Mouse (Mus musculus) CH12.LX (cell line): ENCODE results near the gene Gpx7. TPM values are rescaled to one million over a fixed set of nuclear protein-coding genes. Genes with fewer than 3 reads are reported as not detected.

ENCODE experiments used
- DNase-seq: peaks from one replicate; pipeline ENCODE4 v3.0.0-alpha.2; 2013; ENCODE audit errors: extremely low read depth
- H3K27ac ChIP-seq: 2 replicates; pipeline ENCODE4 v1.5.1; 2012; ENCODE audit warnings: low read depth, mild to moderate bottlenecking, control low read depth, moderate library complexity; ENCODE audit not compliant: insufficient read depth
- H3K27me3 ChIP-seq: replicated peaks from 2 replicates; pipeline ENCODE3; 2012; ENCODE audit warnings: inconsistent platforms
- H3K36me3 ChIP-seq, 2 experiments: replicated peaks in 1 of 2; 2 replicates each; pipeline versions ENCODE3 to v1.6.1; 2012; ENCODE audit warnings: inconsistent platforms in 1 of 2, low read length in 1 of 2, mild to moderate bottlenecking in 1 of 2, mixed read lengths in 1 of 2, moderate library complexity in 1 of 2; ENCODE audit not compliant: control insufficient read depth in 1 of 2, insufficient read depth in 1 of 2
- H3K4me1 ChIP-seq, 2 experiments: 2 replicates each; pipeline ENCODE4 v1.6.1; 2012; ENCODE audit warnings: inconsistent platforms in 1 of 2, moderate library complexity in 1 of 2; ENCODE audit not compliant: insufficient read depth in 2 of 2, control insufficient read depth in 1 of 2
- H3K4me2 ChIP-seq: 2 replicates; pipeline ENCODE4 v1.6.1; 2012; ENCODE audit warnings: low read depth, mild to moderate bottlenecking, control low read depth; ENCODE audit not compliant: poor library complexity, insufficient read depth, severe bottlenecking
- H3K4me3 ChIP-seq, 3 experiments: fragments of 150-350 bp in 1 of 3; sonication (generic) in 1 of 3; replicated peaks in 1 of 3; 2 replicates each; pipeline versions ENCODE3 to v1.5.1; 2011 to 2012; ENCODE audit warnings: low read depth in 2 of 3, low read length in 2 of 3, mild to moderate bottlenecking in 2 of 3, moderate library complexity in 2 of 3, control low read depth in 1 of 3, improper control_type of control experiment in 1 of 3, inconsistent platforms in 1 of 3, mixed read lengths in 1 of 3; ENCODE audit not compliant: poor library complexity in 1 of 3
- H3K79me2 ChIP-seq: replicated peaks from 2 replicates; pipeline ENCODE4 v1.6.1; 2012; ENCODE audit warnings: mild to moderate bottlenecking, moderate library complexity; ENCODE audit not compliant: control insufficient read depth, poor library complexity, insufficient read depth, severe bottlenecking; ENCODE audit errors: extremely low read depth
- H3K9ac ChIP-seq: 2 replicates; pipeline ENCODE4 v1.6.1; 2012; ENCODE audit warnings: low read depth, mild to moderate bottlenecking, control low read depth, moderate library complexity; ENCODE audit not compliant: insufficient read depth
- H3K9me3 ChIP-seq: replicated peaks from 2 replicates; pipeline ENCODE3; 2012; ENCODE audit warnings: low read length, inconsistent platforms, mixed read lengths
- BHLHE40 ChIP-seq: IDR thresholded peaks from 2 replicates; pipeline ENCODE4 v1.6.1; 2011; ENCODE audit warnings: mild to moderate bottlenecking, low read depth, low read length, improper control_type of control experiment
- CHD1 ChIP-seq: IDR thresholded peaks from 2 replicates; pipeline ENCODE4 v1.6.1; 2012; ENCODE audit warnings: low read depth, low read length, improper control_type of control experiment, inconsistent platforms
- CHD2 ChIP-seq: IDR thresholded peaks from 2 replicates; pipeline ENCODE4 v1.6.1; 2011; ENCODE audit warnings: low read length, improper control_type of control experiment
- CTCF ChIP-seq, 2 experiments: IDR thresholded peaks in 1 of 2; conservative IDR thresholded peaks in 1 of 2; 2 replicates each; pipeline ENCODE4 v1.5.1; 2011 to 2012; ENCODE audit warnings: low read depth in 2 of 2, low read length in 2 of 2, improper control_type of control experiment in 1 of 2, inconsistent platforms in 1 of 2, mild to moderate bottlenecking in 1 of 2, moderate library complexity in 1 of 2
- E2F4 ChIP-seq: IDR thresholded peaks from 2 replicates; pipeline ENCODE4 v1.6.1; 2011; ENCODE audit warnings: low read depth, low read length, improper control_type of control experiment; ENCODE audit not compliant: insufficient replicate concordance
- ELF1 ChIP-seq: IDR thresholded peaks from 2 replicates; pipeline ENCODE4 v1.6.1; 2014; ENCODE audit warnings: low read depth, mild to moderate bottlenecking, inconsistent platforms, low read length, improper control_type of control experiment
- EP300 ChIP-seq: IDR thresholded peaks from 2 replicates; pipeline ENCODE4 v1.6.1; 2011; ENCODE audit warnings: low read length, improper control_type of control experiment
- ETS1 ChIP-seq: conservative IDR thresholded peaks from 2 replicates; pipeline ENCODE4 v1.6.1; 2012; ENCODE audit warnings: low read depth, mild to moderate bottlenecking, inconsistent platforms, low read length, improper control_type of control experiment, moderate library complexity
- HCFC1 ChIP-seq: IDR thresholded peaks from 2 replicates; pipeline ENCODE4 v1.6.1; 2012; ENCODE audit warnings: low read depth, mild to moderate bottlenecking, inconsistent platforms, low read length, improper control_type of control experiment
- IRF4 ChIP-seq: IDR thresholded peaks from 2 replicates; pipeline ENCODE4 v1.6.1; 2014; ENCODE audit warnings: low read depth, mild to moderate bottlenecking, inconsistent platforms, low read length, improper control_type of control experiment
- JUN ChIP-seq: IDR thresholded peaks from 2 replicates; pipeline ENCODE4 v1.6.1; 2011; ENCODE audit warnings: low read depth, mild to moderate bottlenecking, low read length, improper control_type of control experiment, moderate library complexity; ENCODE audit not compliant: insufficient read depth
- JUND ChIP-seq: conservative IDR thresholded peaks from 2 replicates; pipeline ENCODE4 v1.6.1; 2011; ENCODE audit warnings: low read depth, low read length, improper control_type of control experiment
- MAX ChIP-seq: IDR thresholded peaks from 2 replicates; pipeline ENCODE4 v1.6.1; 2011; ENCODE audit warnings: low read length, improper control_type of control experiment
- MAZ ChIP-seq: IDR thresholded peaks from 2 replicates; pipeline ENCODE4 v1.6.1; 2012; ENCODE audit warnings: low read depth, mild to moderate bottlenecking, inconsistent platforms, low read length, improper control_type of control experiment, moderate library complexity
- MEF2A ChIP-seq: IDR thresholded peaks from 2 replicates; pipeline ENCODE4 v1.6.1; 2014; ENCODE audit warnings: low read depth, mild to moderate bottlenecking, inconsistent platforms, low read length, improper control_type of control experiment, borderline replicate concordance
- MYC ChIP-seq: IDR thresholded peaks from 2 replicates; pipeline ENCODE4 v1.6.1; 2011; ENCODE audit warnings: low read depth, mild to moderate bottlenecking, improper control_type of control experiment, low read length
- NRF1 ChIP-seq: IDR thresholded peaks from 2 replicates; pipeline ENCODE4 v1.6.1; 2014; ENCODE audit warnings: low read depth, mild to moderate bottlenecking, inconsistent platforms, low read length, improper control_type of control experiment, moderate library complexity
- PAX5 ChIP-seq: IDR thresholded peaks from 2 replicates; pipeline ENCODE4 v1.6.1; 2012; ENCODE audit warnings: low read length, inconsistent platforms, mixed read lengths
- POLR2AphosphoS2 ChIP-seq: IDR thresholded peaks from 2 replicates; pipeline ENCODE4 v1.6.1; 2011; ENCODE audit warnings: low read depth, low read length, improper control_type of control experiment
- RAD21 ChIP-seq: IDR thresholded peaks from 2 replicates; pipeline ENCODE4 v1.6.1; 2011; ENCODE audit warnings: low read depth, mild to moderate bottlenecking, low read length, improper control_type of control experiment, moderate library complexity
- RCOR1 ChIP-seq: conservative IDR thresholded peaks from 2 replicates; pipeline ENCODE4 v1.6.1; 2012; ENCODE audit warnings: low read depth, mild to moderate bottlenecking, inconsistent platforms, low read length, improper control_type of control experiment
- SIN3A ChIP-seq: IDR thresholded peaks from 2 replicates; pipeline ENCODE4 v1.6.1; 2012; ENCODE audit warnings: low read length, improper control_type of control experiment, inconsistent platforms
- SMC3 ChIP-seq: IDR thresholded peaks from 2 replicates; pipeline ENCODE4 v1.6.1; 2011; ENCODE audit warnings: low read depth, low read length, improper control_type of control experiment
- TBP ChIP-seq: conservative IDR thresholded peaks from 2 replicates; pipeline ENCODE4 v1.6.1; 2011; ENCODE audit warnings: low read depth, low read length, improper control_type of control experiment
- TCF12 ChIP-seq: IDR thresholded peaks from 2 replicates; pipeline ENCODE4 v1.6.1; 2014; ENCODE audit warnings: low read depth, mild to moderate bottlenecking, inconsistent platforms, low read length, improper control_type of control experiment
- UBTF ChIP-seq: IDR thresholded peaks from 2 replicates; pipeline ENCODE4 v1.6.1; 2012; ENCODE audit warnings: low read depth, mild to moderate bottlenecking, inconsistent platforms, low read length, improper control_type of control experiment, moderate library complexity
- USF1 ChIP-seq: IDR thresholded peaks from 2 replicates; pipeline ENCODE4 v1.6.1; 2014; ENCODE audit warnings: low read depth, mild to moderate bottlenecking, inconsistent platforms, low read length, improper control_type of control experiment
- ZC3H11A ChIP-seq: IDR thresholded peaks from 2 replicates; pipeline ENCODE4 v1.6.1; 2012; ENCODE audit warnings: low read depth, mild to moderate bottlenecking, inconsistent platforms, low read length, improper control_type of control experiment
- ZKSCAN1 ChIP-seq: IDR thresholded peaks from 2 replicates; pipeline ENCODE4 v1.6.1; 2012; ENCODE audit warnings: low read depth, inconsistent platforms, low read length, improper control_type of control experiment, borderline replicate concordance
- ZMIZ1 ChIP-seq: IDR thresholded peaks from 2 replicates; pipeline ENCODE4 v1.6.1; 2012; ENCODE audit warnings: low read depth, mild to moderate bottlenecking, inconsistent platforms, low read length, improper control_type of control experiment
- ZNF384 ChIP-seq: IDR thresholded peaks from 2 replicates; pipeline ENCODE4 v1.6.1; 2012; ENCODE audit warnings: low read depth, low read length, improper control_type of control experiment, inconsistent platforms
- dilution Hi-C: fragments of 300-500 bp; cut with MboI; formaldehyde crosslinking; loops from 2 replicates; pipeline ENCODE4 v1.14.3; 2020; ENCODE audit warnings: low sequenced_read_pairs; ENCODE audit not compliant: extremely low pct_unique_long_range_greater_than_20kb, extremely low pct_ligation_motif_present
- in situ Hi-C: fragments of 300-500 bp; cut with MboI; formaldehyde crosslinking; loops from 3 replicates; pipeline ENCODE4 v1.14.3; 2019; ENCODE audit warnings: low sequenced_read_pairs, low pct_ligation_motif_present, low pct_unique_long_range_greater_than_20kb, mixed read lengths
- polyA plus RNA-seq: library from polyadenylated mRNA; unstranded; fragments of >175 nt; gene quantifications from 2 replicates; pipeline ENCODE4 v1.2.1, GENCODE M21; 2012; ENCODE audit warnings: low read depth; ENCODE audit not compliant: insufficient read length
- total RNA-seq, 2 experiments: library from RNA; depleted of rRNA; stranded (reverse); fragments of 300-350 nt in 1 of 2; fragments of >200 nt in 1 of 2; gene quantifications; 2 replicates each; pipeline ENCODE4 v1.2.3; 2012 to 2014

Gene Gpx7
- total and polyA plus RNA-seq, 3 experiments: not detected

GRCm38 (mm10) chr4:108360136-108361055 is 46.4 kb downstream of the Gpx7 start:
- Histone ChIP-seq H3K27ac (no peak overlapping the region), H3K4me3 (no peak overlapping the region), H3K27me3 (peaks cover 7% of the 10 kb centered on the region), H3K9me3 (no peaks in the 10 kb centered on the region), H3K4me2 (no peak overlapping the region), H3K79me2 (no peaks in the 10 kb centered on the region), H3K4me1 (peaks cover 4 to 20% of the 10 kb centered on the region in 2 experiments), H3K9ac (no peak overlapping the region), H3K36me3 (no peaks in the 10 kb centered on the region)
- TF ChIP-seq HCFC1: no peak
- TF ChIP-seq CHD1: no peak
- no peak for TF ChIP-seq CTCF (conservative IDR thresholded peaks at IDR 0.05 in 1 of 2, IDR thresholded peaks at IDR 0.05 in 1 of 2; ENCODE audit: low read depth in 2 of 2, low read length in 2 of 2)
- TF ChIP-seq PAX5: no peak
- TF ChIP-seq ZC3H11A: no peak
- TF ChIP-seq SIN3A: no peak
- TF ChIP-seq MYC: no peak
- TF ChIP-seq TCF12: no peak
- no peak for TF ChIP-seq MEF2A
- no peak for TF ChIP-seq E2F4
- no peak for TF ChIP-seq MAX
- no peak for TF ChIP-seq USF1
- no peak for TF ChIP-seq ZNF384
- TF ChIP-seq TBP: no peak
- no peak for TF ChIP-seq RAD21
- no peak for TF ChIP-seq ELF1
- TF ChIP-seq POLR2AphosphoS2: no peak
- TF ChIP-seq SMC3: no peak
- no peak for TF ChIP-seq ETS1
- dilution Hi-C loops: no loop called here
- in situ Hi-C loops: no loop called here
- DNase-seq: no peak

- Histone ChIP-seq H3K4me1 (peaks cover 4 to 24% of the 10 kb centered on the region in 2 experiments), H3K9ac (no peak overlapping the region), H3K36me3 (no peaks in the 10 kb centered on the region), H3K27ac (no peak overlapping the region), H3K79me2 (no peaks in the 10 kb centered on the region), H3K9me3 (no peaks in the 10 kb centered on the region), H3K4me2 (no peak overlapping the region), H3K27me3 (peaks cover 7% of the 10 kb centered on the region), H3K4me3 (no peak overlapping the region)
- TF ChIP-seq CHD2 (no peak), BHLHE40 (no peak), EP300 (no peak), ZNF384 (no peak), RCOR1 (no peak), SMC3 (no peak), ELF1 (no peak), MAZ (no peak), ZC3H11A (no peak), JUN (no peak), CTCF (conservative IDR thresholded peaks at IDR 0.05 in 1 of 2, IDR thresholded peaks at IDR 0.05 in 1 of 2; ENCODE audit: low read depth in 2 of 2, low read length in 2 of 2) (no peak), SIN3A (no peak), UBTF (no peak), ETS1 (no peak), ZKSCAN1 (no peak), MAX (no peak), NRF1 (no peak), ZMIZ1 (no peak), JUND (no peak), IRF4 (no peak)
- DNase-seq: no peak
- in situ Hi-C loops: no loop called here
- dilution Hi-C loops: no loop called here
Measured at GRCm38 (mm10) chr4:108358498-108358897, 48.3 kb downstream of the Gpx7 start.
